Mouse (Mus musculus) inflammation-experienced regulatory T-cells (primary cell): Measurements from ENCODE around the gene Gpr155. TPM values are rescaled to one million over a fixed set of nuclear protein-coding genes. Genes with fewer than 3 reads are reported as not detected.

ENCODE experiments used
- polyA plus RNA-seq, 2 experiments: library from polyadenylated mRNA; unstranded; fragments of 100-300 nt; shearing (Covaris generic); gene quantifications; one replicate each; pipeline ENCODE4 v1.2.1; 2017

Gpr155 gene
- 10 to 100 TPM; 18.8 to 26.6 TPM for polyA plus RNA-seq

GRCm38 (mm10) chr2:73386356-73387046, at the start of gene Gpr155:
Gpr155 (minus strand) TSS chr2:73386572.

GRCm38 (mm10) chr2:73312152-73313116, 73.9 kb downstream of the Gpr155 start, which contains the start of the genes Scrn3 and Cir1:
Scrn3 (plus strand) TSS chr2:73312601.
Cir1 (minus strand) TSS chr2:73312701.

Other genes starting within 250 kb of the Gpr155 start
- gene Ola1, start 167.6 kb downstream of the Gpr155 start, polyA plus RNA-seq = 10 to 100 TPM; 41.8 to 63.6 TPM
- under 1 TPM in 1 of 2 experiments, not detected in 1; 0.95 TPM for gene Sp9, start 114.6 kb downstream of the Gpr155 start, polyA plus RNA-seq
- 10 to 100 TPM in 1 of 2 experiments, 1 to 10 TPM in 1; 9.5 to 17.9 TPM for gene Scrn3, start 74.0 kb downstream of the Gpr155 start, polyA plus RNA-seq
- gene Cir1, start 73.9 kb downstream of the Gpr155 start, polyA plus RNA-seq = 10 to 100 TPM; 24.8 to 26.6 TPM
- gene Wipf1, start 143.2 kb upstream of the Gpr155 start, polyA plus RNA-seq = 100 to 1,000 TPM in 1 of 2 experiments, 10 to 100 TPM in 1; 98.0 to 111 TPM
- not detected for gene Chrna1, start 193.8 kb upstream of the Gpr155 start, polyA plus RNA-seq